Mouse (Mus musculus): Measurements from ENCODE around the gene Ints3.

Ints3 gene

DNA sequence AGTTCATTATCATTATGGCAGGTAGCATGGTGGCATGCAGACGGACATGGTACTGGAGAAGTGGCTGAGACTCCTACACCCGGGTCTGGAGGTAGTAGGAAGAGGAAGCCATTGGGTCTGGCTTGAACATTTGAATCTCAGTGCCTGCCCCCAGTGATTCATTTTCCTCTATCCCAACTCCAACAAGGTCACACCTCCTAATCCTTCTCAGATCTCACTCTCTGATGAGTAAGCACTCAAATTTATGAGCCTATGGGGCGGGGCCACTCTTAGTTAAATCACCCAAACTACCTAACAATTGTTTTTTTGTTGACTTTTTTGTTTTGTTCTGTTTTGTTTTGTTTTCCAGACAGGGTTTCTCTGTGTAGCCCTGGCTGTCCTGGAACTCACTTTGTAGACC lies 10.6 kb upstream of the Ints3 start:
- DNase-seq = no peak

DNA sequence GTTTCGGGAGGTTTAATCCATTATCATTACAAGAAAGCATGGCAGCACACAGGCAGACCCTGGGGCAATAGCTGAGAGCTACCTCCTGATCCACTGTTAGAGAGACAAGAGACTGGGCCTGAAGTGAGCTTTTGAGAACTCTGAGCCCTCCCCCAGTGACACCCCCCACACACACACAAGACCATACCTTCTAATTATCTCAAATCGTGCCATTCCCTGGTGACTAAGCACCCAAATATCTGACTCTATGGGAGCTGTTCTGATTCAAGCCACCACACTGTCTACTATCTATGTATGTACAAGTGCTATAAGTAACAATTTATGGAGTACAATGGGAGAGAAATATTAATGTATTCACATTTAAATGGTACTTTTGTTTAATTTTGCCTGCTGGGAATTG lies 7.3 kb upstream of the Ints3 start:
- no peak for DNase-seq

DNA sequence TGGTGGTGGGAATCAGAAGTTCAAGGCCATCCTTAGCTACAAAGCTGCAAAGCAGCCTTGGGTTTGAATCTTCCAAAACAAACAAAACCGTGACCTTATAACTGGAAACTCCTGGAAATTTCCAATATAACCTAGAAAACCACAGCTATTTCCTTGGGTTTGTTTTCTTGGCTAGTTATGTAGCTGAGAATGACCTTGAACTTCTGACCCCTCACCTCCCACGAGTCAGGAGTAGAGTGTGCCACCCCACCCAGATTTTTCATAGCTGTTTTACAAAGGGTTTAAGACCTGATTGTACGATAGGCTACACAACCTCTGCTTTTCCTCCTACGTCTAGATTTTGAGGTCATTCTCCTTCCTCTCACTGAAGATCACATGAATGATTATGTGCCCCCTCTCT lies 3.7 kb upstream of the Ints3 start:
- no peak for DNase-seq

DNA sequence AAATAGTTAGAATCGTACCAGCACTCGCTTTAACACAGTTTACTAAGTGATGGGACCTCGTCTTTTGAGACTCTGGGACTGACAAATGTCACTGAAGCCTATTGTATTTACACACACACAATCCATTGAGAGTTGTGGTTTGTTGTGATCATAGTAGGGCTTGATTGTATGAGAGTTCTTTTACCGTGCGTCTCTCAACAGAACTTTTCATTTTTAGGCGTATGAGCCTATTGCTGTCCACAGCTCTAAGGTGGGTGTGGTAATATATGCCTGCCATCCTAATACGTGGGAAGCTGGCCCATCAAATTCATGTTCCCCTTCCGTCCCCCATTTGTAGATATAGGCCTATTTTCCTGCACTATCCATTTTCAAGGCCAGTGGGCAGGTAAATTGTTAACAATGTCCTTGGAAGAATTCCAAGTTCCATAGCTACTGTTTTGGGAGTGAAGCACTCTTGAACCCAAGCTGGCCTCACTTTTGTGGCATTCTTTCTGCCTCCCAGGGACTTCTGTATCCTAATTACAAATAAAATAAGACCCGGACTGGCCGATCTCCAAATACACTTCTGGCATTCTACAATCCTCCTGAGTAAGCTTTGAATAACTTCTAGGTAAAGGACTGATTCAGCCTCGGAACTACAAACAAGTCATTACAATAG lies 780 bp upstream of the Ints3 start:
- DNase-seq = peak; percentile 79

DNA sequence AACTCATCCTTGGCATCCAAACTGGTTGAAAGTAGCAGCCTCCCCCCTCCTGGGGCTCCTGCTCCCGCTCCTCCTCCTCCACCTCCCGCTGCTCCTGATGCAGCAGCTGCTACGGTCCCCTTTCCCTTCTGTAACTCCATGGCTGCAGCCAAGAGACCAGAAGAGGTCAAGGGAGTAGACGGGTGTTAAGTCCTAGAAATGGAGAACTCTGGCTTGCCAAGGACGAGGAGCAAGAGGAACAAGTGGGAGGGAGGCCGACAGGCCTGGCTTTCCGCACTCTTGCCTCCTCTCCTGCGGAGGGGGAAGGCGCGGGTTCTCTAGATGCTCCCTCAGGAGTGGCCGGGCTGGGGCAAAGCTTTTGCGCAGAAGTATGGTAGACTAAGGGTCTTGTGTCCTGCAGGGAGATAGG lies 607 bp downstream of the Ints3 start:
- peak; percentile 62 for DNase-seq

DNA sequence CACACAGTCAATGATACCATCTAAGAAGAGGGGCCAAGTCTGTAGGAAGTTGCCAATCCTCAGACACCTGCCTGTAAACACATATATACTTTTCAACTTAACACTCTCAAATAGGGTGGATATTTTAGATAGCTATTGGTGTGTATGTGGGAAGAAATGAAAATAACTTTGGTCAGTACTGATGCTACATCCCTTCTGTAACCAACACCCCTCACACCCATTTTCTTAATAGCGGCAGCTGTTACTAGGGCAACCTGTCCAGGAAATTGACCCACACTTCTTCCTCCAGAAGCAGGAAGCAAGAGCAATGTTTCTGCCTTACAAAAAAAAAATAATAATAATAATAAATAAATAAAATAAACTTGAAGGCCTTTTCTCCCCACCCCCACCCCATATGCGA lies 1.1 kb downstream of the Ints3 start:
- no peak for DNase-seq

DNA sequence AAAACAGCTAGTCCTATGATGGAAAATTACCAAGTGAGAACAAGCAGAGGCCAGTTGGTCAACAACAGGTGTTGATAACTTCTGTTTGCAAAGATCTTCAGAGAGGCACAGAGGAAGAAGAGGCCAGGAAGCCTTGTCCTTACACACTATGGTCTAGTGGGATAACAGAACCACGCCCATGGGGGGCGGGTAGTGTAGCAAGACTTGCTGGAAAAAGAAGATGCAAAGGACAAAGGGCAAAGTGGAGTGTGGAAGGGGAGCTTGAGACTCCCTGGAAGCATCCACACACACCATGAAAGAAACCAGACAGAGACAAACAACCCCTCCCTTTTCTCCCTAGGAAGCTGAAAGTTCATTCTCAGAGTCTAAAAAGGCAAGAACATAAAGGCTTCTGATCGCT lies 3.8 kb downstream of the Ints3 start:
- DNase-seq = peak; percentile 57

DNA sequence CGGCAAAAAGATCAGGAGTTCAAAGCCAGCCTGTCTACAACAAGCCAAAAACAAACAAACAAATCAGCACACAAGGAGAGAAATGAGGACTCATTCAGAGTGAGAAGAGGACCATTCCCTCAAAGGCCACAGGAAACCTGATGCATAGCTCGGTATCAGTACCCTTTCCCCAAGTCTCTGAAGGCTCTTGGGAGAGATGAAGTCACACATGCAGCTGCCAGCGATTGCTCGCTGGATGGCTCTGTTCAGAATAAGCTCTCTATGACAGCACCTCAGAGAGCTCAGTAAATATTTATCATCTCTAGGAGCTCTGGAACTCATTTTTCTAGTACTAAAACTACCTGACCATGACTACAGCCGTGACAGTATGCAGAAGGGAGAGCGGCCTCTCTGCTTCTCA lies 5.2 kb downstream of the Ints3 start:
- no peak for DNase-seq

DNA sequence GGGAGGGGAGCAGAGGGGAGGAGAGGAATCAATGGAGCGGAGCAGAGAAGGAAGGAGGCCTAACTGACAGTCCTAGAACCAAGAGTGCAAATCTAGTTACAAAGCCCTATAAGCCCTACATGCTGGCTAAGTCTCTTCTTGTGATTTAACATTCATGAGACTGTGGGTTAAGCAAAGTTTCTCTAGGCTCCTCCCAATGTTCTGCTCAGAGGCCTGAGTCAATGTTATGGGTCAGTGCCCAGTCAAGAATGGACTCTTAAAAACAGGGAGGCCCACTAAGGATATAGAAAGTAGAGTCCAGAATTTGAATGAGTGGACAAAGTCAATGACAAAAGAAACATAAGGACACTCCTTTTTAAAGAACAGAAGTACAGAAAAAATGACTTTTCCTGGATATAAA lies 5.8 kb downstream of the Ints3 start:
- peak; percentile 44 for DNase-seq

DNA sequence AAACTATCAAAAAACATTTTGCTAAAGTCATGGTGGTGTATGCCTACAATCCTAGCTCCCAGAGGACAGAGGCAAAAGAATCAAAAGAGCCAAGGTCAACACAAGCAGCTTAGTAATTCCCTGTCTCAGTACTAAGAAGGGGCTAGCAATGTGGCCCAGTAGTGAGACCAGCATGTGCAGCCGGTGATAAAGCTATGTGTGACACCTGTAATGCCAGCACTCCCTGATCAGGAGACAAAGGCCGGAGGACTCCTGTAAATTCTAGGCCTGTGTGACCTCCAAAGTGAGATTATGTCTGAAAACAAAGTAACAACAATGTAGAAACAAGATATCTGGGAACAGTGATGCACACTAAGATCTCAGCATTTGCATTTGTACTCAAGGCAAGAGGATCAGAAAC lies 7.9 kb downstream of the Ints3 start:
- DNase-seq = no peak

DNA sequence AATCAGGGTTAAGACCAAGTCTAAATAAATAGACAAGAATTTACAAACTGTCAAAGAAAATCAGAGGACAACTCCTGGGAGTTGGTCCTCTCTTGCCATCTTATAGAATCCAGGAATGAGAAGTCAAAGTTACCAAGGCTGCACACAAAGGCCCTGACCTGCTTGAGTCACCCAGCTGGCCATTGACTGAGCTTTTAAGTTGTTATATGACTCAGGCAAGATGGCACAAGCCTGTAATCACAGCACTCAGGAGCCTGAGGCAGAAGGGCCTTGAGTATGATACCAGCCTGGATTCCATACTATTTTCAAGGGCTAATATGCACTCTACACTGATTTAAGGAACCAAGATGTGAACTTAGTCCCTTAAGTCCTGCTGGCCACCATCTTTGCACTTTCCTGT lies 9.9 kb downstream of the Ints3 start:
- DNase-seq = no peak

DNA sequence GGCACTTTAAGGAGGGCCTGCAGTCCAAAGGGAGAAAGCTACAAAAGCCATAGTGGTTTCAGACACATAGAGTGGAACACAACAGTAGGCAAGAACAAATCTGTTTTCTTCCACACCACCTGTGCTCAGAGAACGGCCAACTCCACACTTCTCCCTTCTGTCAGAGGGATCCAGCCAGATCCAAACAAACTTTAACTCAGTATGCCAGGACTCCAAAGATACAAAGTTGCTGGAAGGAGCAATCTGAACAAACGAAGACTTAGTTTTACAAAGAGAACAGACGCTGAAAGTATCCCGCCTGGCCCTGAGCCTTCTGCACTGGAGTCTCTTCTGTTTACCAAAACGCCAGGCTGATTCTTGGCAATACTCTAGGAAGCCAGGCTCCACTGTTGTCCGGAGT lies 12.7 kb downstream of the Ints3 start:
- DNase-seq = no peak

DNA sequence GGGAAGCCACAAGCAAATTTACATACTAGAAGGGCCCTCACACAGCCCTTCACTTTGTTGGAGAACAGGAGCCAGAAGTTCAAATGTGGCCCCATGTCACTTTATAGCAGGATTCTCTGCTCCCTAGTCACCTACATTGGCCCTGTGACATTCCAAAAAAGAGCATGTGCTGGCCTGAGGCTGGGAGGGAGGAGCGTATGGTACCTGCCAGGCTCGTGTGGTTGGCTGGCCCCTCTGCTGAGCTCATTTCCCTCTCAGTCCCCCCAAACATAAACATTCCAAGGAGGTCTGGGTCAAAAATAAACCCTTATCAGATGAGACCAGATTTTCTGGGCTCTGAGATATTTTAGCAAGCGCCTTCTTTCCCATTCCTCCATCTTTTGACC lies 20.4 kb downstream of the Ints3 start:
- DNase-seq = no peak

DNA sequence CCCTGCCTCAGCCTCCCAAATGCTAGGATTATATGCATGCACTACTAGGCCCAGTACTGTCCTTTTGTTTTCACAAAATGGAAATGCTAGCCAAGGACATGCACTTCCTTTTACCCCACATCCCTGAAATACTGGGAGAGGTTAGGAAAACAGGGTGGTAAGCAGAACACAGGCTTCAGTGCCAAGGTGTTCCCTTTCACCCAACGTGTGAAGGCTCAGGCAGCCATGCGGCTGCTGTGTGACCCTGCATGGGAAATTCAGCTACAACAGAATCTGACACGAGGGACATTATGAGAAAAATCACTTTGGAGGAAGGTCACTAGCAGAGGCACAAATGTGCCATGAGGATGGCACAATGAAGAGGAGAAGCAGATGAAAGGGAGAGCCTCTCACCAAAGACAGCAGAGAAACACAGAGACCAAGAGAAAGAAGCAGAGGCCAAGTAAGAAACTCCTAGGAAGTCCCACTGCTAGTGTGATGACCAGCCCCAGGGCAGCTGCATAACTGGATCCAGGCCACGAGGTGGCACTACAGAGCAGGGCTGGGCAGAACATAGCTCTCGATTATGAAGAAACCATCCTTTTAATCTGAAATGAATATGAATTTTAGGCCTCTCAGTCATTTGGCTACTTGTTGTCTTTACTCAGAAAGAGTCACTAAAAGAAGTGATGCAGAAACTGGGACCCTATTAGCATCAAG lies 21.0 kb downstream of the Ints3 start:
- peak; percentile 82 for DNase-seq

DNA sequence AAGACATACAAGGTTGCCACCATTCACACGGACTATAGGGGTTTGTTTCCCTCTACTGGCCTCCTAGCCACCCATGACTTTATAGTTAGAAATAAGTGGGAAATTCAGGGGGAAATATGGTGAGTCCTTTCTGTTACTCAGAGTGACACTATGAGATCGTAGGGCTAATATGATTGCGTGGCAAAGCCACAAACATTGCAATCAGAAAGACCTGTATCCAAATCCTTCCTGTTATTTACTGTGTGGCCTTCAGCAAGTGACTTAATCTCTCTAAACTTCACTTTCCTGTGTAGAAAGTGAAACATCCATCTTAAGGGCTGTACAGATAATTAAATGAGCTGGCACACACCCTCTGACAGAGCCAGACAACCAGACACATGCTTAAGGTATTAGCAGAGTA lies 24.7 kb downstream of the Ints3 start:
- DNase-seq = no peak

DNA sequence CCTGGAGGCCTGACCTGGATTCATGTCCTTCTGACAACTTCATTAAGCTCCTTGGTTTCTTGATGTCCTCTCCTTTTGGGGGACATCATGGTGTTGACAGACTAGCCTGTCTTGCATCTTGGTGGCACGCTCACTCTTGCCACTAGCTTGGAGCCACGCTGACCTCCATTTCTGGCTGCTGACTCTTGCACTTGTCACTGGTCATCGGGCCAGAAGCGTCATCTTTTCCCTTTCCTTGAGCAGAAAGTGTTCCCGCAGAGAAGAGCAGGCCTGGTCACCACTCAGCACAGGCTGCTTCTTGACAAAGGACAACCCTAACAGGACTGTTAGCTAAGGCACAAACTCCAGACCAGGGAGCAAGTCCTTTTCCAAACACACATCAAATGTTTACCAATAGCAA lies 27.0 kb downstream of the Ints3 start:
- no peak for DNase-seq

DNA sequence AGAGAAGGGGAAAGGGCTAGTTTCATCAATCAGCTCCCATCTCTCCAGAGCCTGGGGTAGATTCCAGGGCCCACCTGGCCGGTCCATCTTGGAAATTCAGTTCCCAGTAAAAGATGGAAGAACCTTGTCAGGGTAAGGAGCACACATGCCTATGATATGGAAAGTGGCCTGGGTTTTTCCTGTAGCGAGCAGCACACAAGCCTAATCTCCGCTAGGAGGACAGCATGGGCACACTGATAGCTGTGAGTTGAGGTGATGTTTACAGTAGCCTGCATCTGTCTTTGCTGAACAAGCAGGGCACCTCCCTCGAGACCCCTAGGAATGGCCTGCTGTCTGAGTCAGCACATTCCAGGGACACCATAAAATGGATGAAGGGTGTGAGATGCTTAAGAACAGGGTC lies 28.8 kb downstream of the Ints3 start:
- DNase-seq = no peak

DNA sequence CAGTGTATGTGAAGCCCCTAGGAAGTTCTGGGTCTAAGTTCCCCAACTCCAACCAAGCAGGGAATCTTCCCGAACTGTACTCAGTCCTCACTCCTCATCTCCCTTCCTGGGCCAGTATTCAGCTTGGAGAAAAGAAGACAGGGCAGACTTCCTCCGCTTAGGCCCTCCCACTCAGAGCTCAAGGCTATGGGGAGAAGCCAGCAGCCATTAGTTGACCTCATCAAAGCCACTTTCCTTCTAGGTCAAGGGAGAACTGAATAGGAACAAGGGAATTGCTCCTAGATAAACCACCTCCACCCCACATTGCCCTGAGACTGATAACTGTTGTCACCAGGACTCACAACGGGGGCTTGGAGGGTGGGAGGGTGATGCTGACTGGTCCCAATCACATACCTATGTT lies 29.3 kb downstream of the Ints3 start:
- DNase-seq = no peak

DNA sequence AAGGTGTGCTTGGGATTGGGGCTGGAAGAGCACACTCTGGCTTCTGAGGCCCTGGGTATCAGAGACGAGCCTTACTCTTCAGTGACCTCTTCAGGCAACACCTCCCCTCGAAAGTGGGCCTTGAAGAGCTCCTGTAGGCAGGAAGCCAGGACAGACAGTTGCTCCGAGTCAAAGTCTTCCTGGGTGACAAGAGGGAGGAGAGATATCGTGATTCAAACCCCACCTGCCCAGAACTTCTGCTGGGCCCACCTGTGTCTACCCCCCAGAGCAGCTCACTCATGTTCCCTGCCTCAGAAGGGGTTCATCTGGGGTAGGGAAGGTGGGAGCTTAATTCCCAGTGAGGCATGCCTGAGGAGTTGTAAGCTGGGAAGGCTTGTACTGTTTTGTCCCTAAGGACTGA lies 32.4 kb downstream of the Ints3 start:
- no peak for DNase-seq

DNA sequence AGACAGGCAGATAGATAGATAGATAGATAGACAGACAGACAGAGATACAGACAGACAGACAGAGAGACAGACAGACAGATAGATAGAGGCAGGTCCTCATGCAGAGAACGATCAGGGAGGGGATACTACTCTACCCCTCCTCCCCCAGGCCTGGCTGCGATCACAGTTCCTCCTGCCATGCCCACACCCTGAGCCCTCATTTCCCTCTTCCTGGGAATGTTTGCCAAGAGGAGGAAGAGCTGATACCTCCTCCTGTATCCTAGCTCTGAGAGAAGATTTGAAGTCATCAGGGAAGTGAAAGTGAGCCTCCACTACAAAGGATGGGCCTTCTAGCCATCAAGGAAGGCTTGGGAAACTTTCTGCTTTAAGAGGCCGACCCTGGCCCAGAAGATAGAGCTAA lies 37.8 kb downstream of the Ints3 start:
- no peak for DNase-seq

DNA sequence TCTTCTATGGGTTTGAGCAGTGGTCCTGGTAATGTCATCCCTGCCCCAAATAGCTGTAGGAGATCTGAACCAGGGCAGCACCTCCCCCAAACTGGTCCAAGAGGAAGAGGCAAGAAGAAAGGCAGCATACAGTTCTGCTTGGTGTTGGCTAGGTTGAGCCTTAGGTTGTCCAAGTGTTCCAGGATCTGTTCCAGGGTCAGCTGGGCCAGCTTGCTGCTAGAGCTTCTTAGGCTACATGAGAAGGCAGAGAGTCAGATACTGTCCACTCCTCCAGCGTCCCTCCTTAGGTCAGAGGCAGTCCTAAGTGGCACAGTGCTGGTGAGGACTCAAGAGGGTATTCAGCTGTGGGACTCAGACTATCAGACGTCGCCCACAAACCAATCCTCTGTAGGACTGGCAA lies 40.8 kb downstream of the Ints3 start:
- DNase-seq = no peak

DNA sequence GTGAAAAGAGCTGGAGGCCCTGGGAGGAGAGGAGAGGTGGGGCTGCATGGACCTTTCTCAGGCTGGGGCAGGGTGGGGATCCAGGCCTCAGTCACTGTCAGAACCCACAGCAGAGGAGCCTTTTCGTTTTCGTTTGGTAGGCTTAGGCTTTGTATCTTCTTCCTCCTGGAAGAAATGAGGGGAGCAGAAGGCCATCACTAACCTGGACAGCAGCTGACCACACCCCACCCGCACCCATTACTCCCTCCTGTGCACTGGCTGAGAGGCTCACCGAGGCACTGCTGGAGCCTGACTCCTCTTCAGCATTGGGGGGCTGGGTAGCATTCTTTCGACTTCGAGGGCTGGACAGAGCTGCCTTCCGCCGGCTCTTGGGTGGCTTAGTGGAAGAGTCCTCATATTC lies 41.5 kb downstream of the Ints3 start:
- no peak for DNase-seq

DNA sequence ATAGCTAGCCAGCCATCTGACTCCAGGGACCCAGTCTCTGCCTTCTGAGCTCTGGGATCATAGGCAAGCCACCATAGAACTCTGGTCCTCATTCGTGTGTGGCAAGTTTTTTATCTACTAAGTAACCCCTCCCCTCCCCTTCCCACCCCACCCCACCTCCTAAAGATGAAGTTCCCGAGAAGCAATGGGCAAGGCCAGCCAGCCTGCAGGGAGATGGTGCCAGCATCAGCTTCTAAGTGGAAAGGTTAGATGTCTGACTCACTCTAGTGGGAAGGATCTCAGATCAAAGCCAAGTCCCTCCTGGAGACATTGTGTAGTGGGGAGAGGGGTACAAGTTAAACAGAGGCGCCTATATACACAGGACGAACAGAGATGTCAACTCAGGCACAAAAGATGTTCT lies 42.4 kb downstream of the Ints3 start:
- DNase-seq = no peak

DNA sequence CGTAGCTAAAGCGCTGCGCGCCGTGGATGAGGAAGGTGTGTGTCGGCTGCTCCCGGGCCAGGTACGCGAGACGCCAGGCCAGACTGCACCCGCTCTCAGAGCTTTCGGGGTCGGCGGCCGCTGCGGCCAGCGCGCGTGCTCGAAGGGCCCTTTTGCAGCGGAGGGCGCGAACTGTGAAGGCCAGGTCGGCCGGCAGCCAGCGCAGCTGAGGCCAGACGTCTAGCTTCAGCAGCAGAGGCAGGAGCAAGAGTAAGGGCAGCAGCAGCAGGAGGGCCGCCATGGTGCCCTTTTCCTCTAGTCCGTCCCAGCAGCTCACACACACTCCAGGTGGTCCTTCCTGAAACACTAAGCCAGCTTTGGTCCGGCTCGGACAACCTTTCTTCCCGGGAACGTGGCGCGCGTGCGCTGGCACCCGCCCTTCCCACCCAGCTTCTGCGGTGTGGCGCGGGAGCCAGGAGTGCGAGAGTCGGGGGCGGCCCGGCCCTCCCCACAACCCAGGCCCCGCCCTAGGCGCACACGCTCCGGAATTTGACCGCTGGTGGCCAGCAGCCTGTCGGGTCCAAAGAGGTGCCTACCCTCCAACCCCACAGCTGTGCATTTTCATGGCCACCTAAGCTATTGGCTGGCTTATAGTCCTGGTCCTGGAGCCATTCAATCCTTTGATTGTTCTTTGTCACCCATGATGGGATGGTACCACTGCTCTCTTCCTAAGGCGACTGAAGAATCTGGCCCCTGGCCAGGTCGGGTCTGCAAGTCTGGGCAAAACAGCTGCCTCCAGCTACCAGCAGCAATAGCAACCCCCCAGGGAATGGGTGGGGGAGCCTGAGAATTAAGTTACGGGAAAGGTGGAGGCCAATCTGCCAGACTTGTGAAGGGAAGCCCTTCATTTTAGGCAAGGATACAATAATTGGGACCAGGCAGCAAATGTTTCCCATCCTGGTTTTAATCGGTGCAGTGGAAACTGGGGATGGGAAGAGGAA lies 43.6 kb downstream of the Ints3 start, which contains the start of gene Slc27a3:
TSS of gene Slc27a3 (minus strand) at position 428 of the 980 bp plus-strand sequence.
- DNase-seq = peak; percentile 69
